Mouse (Mus musculus) spleen, adult 2 months (tissue): ENCODE data around the gene Acox1.

ENCODE experiments used
- CTCF ChIP-seq: fragments of 200-500 bp; IDR thresholded peaks from 2 replicates; pipeline ENCODE4 v1.5.1; 2011; ENCODE audit warnings: mild to moderate bottlenecking, inconsistent platforms; ENCODE audit not compliant: insufficient read depth, insufficient read length, insufficient replicate concordance; ENCODE audit errors: extremely low read depth
- POLR2A ChIP-seq: fragments of 200-500 bp; IDR thresholded peaks from 2 replicates; pipeline ENCODE4 v1.6.1; 2011; ENCODE audit warnings: low read depth, low read length, inconsistent platforms

- TF ChIP-seq POLR2A (no peak), CTCF (no peak)
Observed at GRCm38 (mm10) chr11:116143468-116143867, 55.4 kb downstream of the Acox1 start.
